Mouse (Mus musculus) small intestine, adult 2 months (tissue): ENCODE measurements around the gene Marf1. TPM values are rescaled to one million over a fixed set of nuclear protein-coding genes. Genes with fewer than 3 reads are reported as not detected.
"Not testable (repeated sequence)": the region's sequence is repeated elsewhere in the genome, so short reads cannot be mapped to it uniquely, and the experiment has no call there.

ENCODE experiments used
- H3K27ac ChIP-seq: fragments of 200-500 bp; 2 replicates; pipeline ENCODE4 v1.5.1; 2012; ENCODE audit warnings: low read depth, low read length, control low read depth, inconsistent platforms; ENCODE audit not compliant: insufficient read depth
- H3K27me3 ChIP-seq: fragments of 200-500 bp; 2 replicates; pipeline ENCODE4 v1.6.1; 2012; ENCODE audit warnings: mild to moderate bottlenecking, moderate library complexity, low read length, inconsistent platforms; ENCODE audit not compliant: control insufficient read depth, insufficient read depth
- H3K36me3 ChIP-seq: fragments of 200-500 bp; 2 replicates; pipeline ENCODE4 v1.6.1; 2012; ENCODE audit warnings: mild to moderate bottlenecking, low read length, control low read depth, inconsistent platforms; ENCODE audit not compliant: control insufficient read depth, insufficient read depth
- H3K4me1 ChIP-seq: fragments of 200-500 bp; 2 replicates; pipeline ENCODE4 v1.6.1; 2012; ENCODE audit warnings: low read length, inconsistent platforms, mixed read lengths; ENCODE audit not compliant: control insufficient read depth, insufficient read depth, insufficient read length
- H3K4me3 ChIP-seq: fragments of 200-500 bp; 2 replicates; pipeline ENCODE4 v1.5.1; 2012; ENCODE audit warnings: low read depth, mild to moderate bottlenecking, control low read depth, inconsistent platforms, low read length, moderate library complexity
- CTCF ChIP-seq: fragments of 200-500 bp; IDR thresholded peaks from 2 replicates; pipeline ENCODE4 v1.5.1; 2012; ENCODE audit warnings: low read depth, mild to moderate bottlenecking, control low read depth, inconsistent platforms, low read length, moderate library complexity, mixed read lengths; ENCODE audit not compliant: insufficient replicate concordance, insufficient read length; ENCODE audit errors: extremely low read depth
- POLR2A ChIP-seq: fragments of 200-500 bp; IDR thresholded peaks from 2 replicates; pipeline ENCODE4 v1.6.1; 2012; ENCODE audit warnings: low read depth, mild to moderate bottlenecking, control low read depth, inconsistent platforms, low read length, moderate library complexity
- WGBS: fragments of 180-500 bp; shearing (Covaris S2); methylation state at CpG from one replicate; pipeline ENCODE4 v1.1.7; 2018; 5-methylcytosine and 5-hydroxymethylcytosine counted together
- polyA plus RNA-seq: library from polyadenylated mRNA; depleted of rRNA; stranded (reverse); fragments of >200 nt; gene quantifications from 2 replicates; pipeline ENCODE4 v1.2.3, GENCODE M21; 2012

Gene Marf1
- polyA plus RNA-seq, 1 experiment: 6.8 TPM

DNA sequence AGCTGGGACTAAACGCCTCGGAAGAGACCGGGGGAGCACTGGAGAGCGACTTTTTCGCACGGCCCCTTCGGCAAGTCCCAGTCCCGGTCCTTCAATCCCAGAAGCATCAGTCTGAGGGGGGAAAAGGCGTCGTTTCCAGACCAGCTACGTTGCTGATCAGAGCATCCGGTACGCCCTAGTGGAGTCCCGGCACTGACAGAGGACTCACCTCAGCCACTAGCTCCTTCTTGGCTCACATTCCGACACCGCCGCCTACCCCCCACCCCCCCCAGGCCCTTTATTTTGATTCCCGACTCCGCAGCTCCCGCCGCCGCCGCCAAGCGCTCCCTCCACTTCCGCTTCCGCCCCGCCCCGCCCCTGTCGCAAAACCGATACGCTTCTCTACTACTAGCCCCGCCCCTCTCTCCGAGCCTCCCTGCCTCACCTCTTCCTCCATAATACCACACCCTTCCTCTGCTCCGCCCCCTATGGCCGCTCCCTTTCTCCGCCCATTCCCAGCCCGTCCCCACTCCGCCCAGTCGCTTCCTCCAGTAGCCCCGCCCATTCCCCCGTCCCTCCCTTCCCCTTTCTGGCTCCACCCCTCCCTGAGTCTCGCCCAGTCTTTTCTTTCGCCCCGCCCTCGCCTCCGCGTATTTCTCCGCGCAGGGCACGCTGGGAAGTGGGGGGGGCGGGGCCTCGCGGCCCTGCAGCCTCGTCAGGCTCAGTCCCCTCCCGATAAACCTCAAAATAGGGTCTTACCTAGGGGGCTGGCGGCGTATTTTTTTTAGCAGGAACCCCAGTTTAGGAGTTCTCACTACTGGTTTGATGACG is 4.0 kb downstream of the Marf1 start:
- peak overlapping the region; percentile 99 for H3K27ac ChIP-seq
- H3K4me3 ChIP-seq: peak overlapping the region; percentile 99
- 1% methylated on average over 57 of the region's 58 CpGs for WGBS
- TF ChIP-seq CTCF: peak; percentile 37; the same call in 1 of the 2 replicates
- TF ChIP-seq POLR2A: peak; percentile 96
- no peaks in the 10 kb centered on the region for H3K36me3 ChIP-seq
- H3K4me1 ChIP-seq: peaks cover 3% of the 10 kb centered on the region; the same call in 1 of the 2 replicates
- no peaks in the 10 kb centered on the region for H3K27me3 ChIP-seq

GRCm38 (mm10) chr16:14158536-14158935 is 4.6 kb downstream of the Marf1 start:
- TF ChIP-seq POLR2A (no peak), CTCF (no peak)
- H3K4me1 ChIP-seq: peaks cover 3% of the 10 kb centered on the region; the same call in 1 of the 2 replicates
- no peaks in the 10 kb centered on the region for H3K27me3 ChIP-seq
- peak overlapping the region; percentile 63 for H3K27ac ChIP-seq
- H3K4me3 ChIP-seq: peak overlapping the region; percentile 99
- 3% methylated on average over 7 of the region's 7 CpGs for WGBS
- peaks cover 2% of the 10 kb centered on the region; the same call in 1 of the 2 replicates for H3K36me3 ChIP-seq

DNA sequence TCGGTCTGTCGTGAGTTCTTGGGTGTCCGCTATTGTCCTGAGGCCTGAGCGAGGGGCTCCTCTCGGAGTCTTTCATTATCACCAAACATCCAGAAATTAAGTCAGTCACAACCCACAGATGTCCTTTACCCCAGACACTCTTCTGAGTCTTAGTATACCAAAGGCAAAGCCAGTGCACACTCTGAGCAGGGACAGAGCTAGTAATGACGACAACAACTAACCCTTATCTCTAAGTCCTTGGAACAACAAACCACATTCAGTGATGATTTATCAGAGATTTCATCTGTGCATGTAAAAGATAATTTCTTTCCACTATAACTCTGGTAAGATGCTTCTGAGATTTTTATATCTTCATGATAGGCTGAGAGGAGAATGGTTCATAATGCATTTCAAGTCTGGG is 6.8 kb downstream of the Marf1 start:
- 89% methylated on average over 6 of the region's 6 CpGs for WGBS
- Histone ChIP-seq H3K36me3 (peaks cover 18% of the 10 kb centered on the region), H3K4me1 (peaks cover 3% of the 10 kb centered on the region; the same call in 1 of the 2 replicates), H3K4me3 (no peak overlapping the region), H3K27me3 (no peaks in the 10 kb centered on the region), H3K27ac (no peak overlapping the region)
- TF ChIP-seq CTCF: no peak
- TF ChIP-seq POLR2A: no peak

DNA sequence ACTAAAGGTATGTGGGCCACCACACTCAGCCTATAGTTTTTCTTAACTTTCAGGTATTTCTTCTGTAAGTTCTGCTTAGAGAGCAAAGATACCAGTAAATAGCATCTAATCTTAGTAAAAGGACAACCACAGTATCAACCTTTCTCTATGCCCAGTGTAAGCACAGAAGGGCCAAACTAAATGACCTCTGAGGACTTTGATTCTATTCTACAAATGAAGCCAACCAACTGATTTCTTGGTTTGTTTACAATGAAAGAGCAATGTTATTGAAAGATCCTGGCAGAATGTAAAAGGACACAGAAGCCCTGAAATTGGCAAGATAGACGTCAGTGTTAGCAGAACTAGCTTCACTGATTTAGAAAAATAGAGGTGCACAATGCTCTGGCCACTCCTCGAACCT is 7.5 kb downstream of the Marf1 start:
- 24% methylated on average over 1 of the region's 2 CpGs for WGBS
- H3K27ac ChIP-seq, H3K4me1 ChIP-seq, H3K4me3 ChIP-seq, H3K27me3 ChIP-seq: not testable (repeated sequence)
- peaks cover 22% of the 10 kb centered on the region for H3K36me3 ChIP-seq

DNA sequence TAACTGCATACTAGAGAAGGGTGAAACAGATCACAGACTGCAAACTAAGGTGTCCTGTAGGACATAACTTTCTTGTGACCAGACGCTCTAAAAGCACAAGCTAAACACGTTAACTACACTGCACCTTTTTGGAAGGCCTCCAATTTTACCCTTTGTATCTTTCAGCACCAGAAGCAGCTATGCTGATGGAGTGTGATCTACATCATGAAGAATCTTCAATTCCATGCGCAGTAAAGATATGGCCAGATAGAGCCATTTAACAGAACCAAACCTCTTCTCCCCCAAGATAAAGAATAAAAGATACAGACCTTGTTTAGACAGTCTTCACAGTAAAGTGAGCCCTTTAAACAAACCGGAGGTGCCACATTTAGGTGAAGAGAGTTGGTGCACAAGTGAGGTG is 11.4 kb downstream of the Marf1 start:
- 88% methylated on average over 4 of the region's 4 CpGs for WGBS
- Histone ChIP-seq H3K27me3 (no peaks in the 10 kb centered on the region), H3K36me3 (peaks cover 45% of the 10 kb centered on the region), H3K4me3 (no peak overlapping the region), H3K4me1 (no peaks in the 10 kb centered on the region), H3K27ac (no peak overlapping the region)
- TF ChIP-seq POLR2A: no peak
- TF ChIP-seq CTCF: no peak

GRCm38 (mm10) chr16:14147712-14148111 is 15.4 kb downstream of the Marf1 start:
- Histone ChIP-seq H3K4me1 (no peaks in the 10 kb centered on the region), H3K36me3 (peaks cover 69% of the 10 kb centered on the region), H3K27me3 (no peaks in the 10 kb centered on the region), H3K27ac (no peak overlapping the region), H3K4me3 (no peak overlapping the region)
- no peak for TF ChIP-seq POLR2A
- no peak for TF ChIP-seq CTCF

DNA sequence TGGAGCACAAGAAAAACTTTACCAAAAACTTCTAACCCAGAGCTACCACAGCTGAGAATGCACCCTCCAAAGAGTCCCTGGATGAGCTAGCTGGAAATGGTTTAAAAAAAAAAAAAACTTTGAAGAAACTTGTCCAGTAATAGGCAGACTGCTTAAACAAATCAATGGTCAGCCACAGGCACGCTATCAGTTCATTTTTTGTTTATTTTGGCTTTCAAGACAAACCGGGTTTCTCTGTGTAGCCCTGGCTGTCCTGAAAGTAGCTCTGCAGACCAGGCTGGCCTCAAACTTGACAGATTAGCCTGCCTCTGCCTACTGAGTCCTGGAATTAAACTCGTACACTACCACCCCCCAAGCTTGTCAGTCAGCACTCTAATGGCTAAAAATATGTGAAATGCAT is 19.9 kb downstream of the Marf1 start:
- Histone ChIP-seq H3K27ac (no peak overlapping the region), H3K4me3 (no peak overlapping the region), H3K36me3 (peaks cover 76% of the 10 kb centered on the region), H3K27me3 (no peaks in the 10 kb centered on the region), H3K4me1 (no peaks in the 10 kb centered on the region)
- TF ChIP-seq POLR2A (no peak), CTCF (no peak)
- 58% methylated on average over 3 of the region's 3 CpGs for WGBS
